Mouse (Mus musculus) spleen, adult 12 weeks (tissue): ENCODE data around the gene Map3k20.

ENCODE experiments used
- DNase-seq: peaks from one replicate; pipeline ENCODE4 v3.0.0; 2022; ENCODE audit warnings: low spot score

Map3k20 gene

GRCm38 (mm10) chr2:72285256-72285887 lies at the start of gene Map3k20:
Map3k20 (plus strand) TSS chr2:72285637.
- peak; percentile 69 for DNase-seq

- no peak for DNase-seq
These were observed 47.0 kb upstream of the Map3k20 start for GRCm38 (mm10) chr2:72238421-72238820.

- no peak for DNase-seq
These were observed 46.5 kb upstream of the Map3k20 start for GRCm38 (mm10) chr2:72238925-72239324.

- DNase-seq: no peak
These were observed 46.0 kb upstream of the Map3k20 start for GRCm38 (mm10) chr2:72239456-72239855.

- no peak for DNase-seq
These were observed 45.4 kb upstream of the Map3k20 start for GRCm38 (mm10) chr2:72239993-72240392.

- no peak for DNase-seq
These were observed 44.7 kb upstream of the Map3k20 start for GRCm38 (mm10) chr2:72240691-72241090.

- DNase-seq: no peak
These were observed 43.5 kb upstream of the Map3k20 start for GRCm38 (mm10) chr2:72241714-72242472.

- no peak for DNase-seq
These were observed 42.3 kb upstream of the Map3k20 start for GRCm38 (mm10) chr2:72242910-72243675.

GRCm38 (mm10) chr2:72245631-72246030 lies 39.8 kb upstream of the Map3k20 start:
- no peak for DNase-seq

GRCm38 (mm10) chr2:72246376-72246775 lies 39.1 kb upstream of the Map3k20 start:
- no peak for DNase-seq

- DNase-seq: no peak
These were observed 37.6 kb upstream of the Map3k20 start for GRCm38 (mm10) chr2:72247819-72248218.

- no peak for DNase-seq
These were observed 32.6 kb upstream of the Map3k20 start for GRCm38 (mm10) chr2:72252510-72253505.

GRCm38 (mm10) chr2:72253882-72254281 lies 31.6 kb upstream of the Map3k20 start:
- DNase-seq: no peak

GRCm38 (mm10) chr2:72254813-72255582 lies 30.4 kb upstream of the Map3k20 start:
- DNase-seq: no peak

- no peak for DNase-seq
These were observed 24.7 kb upstream of the Map3k20 start for GRCm38 (mm10) chr2:72260704-72261103.

GRCm38 (mm10) chr2:72262814-72263480 lies 22.5 kb upstream of the Map3k20 start:
- no peak for DNase-seq

GRCm38 (mm10) chr2:72267390-72267789 lies 18.0 kb upstream of the Map3k20 start:
- DNase-seq: no peak

- DNase-seq: no peak
These were observed 15.6 kb upstream of the Map3k20 start for GRCm38 (mm10) chr2:72269651-72270341.

- DNase-seq: no peak
These were observed 7.1 kb upstream of the Map3k20 start for GRCm38 (mm10) chr2:72278247-72278873.
